Mouse (Mus musculus) olfactory bulb, adult 2 months (tissue): ENCODE measurements around the gene Stk32c.

Experiments used
- CTCF ChIP-seq: fragments of 200-500 bp; IDR thresholded peaks from 2 replicates; pipeline ENCODE4 v1.5.1; 2012; ENCODE audit warnings: low read depth, mild to moderate bottlenecking, low read length, moderate library complexity; ENCODE audit not compliant: insufficient read depth
- POLR2A ChIP-seq: fragments of 200-500 bp; IDR thresholded peaks from 2 replicates; pipeline ENCODE4 v1.6.1; 2012; ENCODE audit warnings: mild to moderate bottlenecking, low read depth, low read length, moderate library complexity; ENCODE audit not compliant: insufficient read depth

DNA sequence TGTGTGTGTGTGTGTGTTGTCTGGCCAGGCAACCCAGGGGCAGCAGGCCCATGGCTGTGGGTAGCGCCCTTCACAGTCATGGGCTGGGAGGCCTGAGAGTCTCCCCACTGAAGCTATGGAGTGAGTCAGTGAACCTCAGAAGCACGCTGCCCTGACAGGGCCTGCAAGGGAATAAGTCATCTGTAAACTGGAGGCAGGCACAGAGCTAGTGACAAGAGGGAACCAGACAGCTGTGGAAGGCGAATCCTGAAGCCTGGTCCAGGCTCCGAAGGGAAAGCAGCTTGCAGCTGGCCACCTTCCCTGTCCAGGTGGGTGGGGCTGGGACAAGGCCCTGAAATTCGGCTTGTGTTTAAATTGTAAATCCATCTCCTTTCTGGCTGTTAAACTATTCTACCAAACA lies 33.0 kb upstream of the Stk32c start:
- no peak for TF ChIP-seq CTCF
- TF ChIP-seq POLR2A: no peak
